Mouse (Mus musculus) spleen, adult 2 months (tissue): ENCODE results near the gene C1ql4.

Source experiments
- CTCF ChIP-seq: fragments of 200-500 bp; IDR thresholded peaks from 2 replicates; pipeline ENCODE4 v1.5.1; 2011; ENCODE audit warnings: mild to moderate bottlenecking, inconsistent platforms; ENCODE audit not compliant: insufficient read depth, insufficient read length, insufficient replicate concordance; ENCODE audit errors: extremely low read depth
- POLR2A ChIP-seq: fragments of 200-500 bp; IDR thresholded peaks from 2 replicates; pipeline ENCODE4 v1.6.1; 2011; ENCODE audit warnings: low read depth, low read length, inconsistent platforms

GRCm38 (mm10) chr15:99116539-99116938 lies 28.9 kb upstream of the C1ql4 start:
- no peak for TF ChIP-seq POLR2A
- TF ChIP-seq CTCF = no peak
